Mouse (Mus musculus) hindbrain, embryonic 11.5 days (tissue): Measurements from ENCODE around the gene Spdye4b. TPM values are rescaled to one million over a fixed set of nuclear protein-coding genes. Genes with fewer than 3 reads are reported as not detected.
A peak's percentile ranks its signal among the peaks of the same experiment; 100 is the strongest.
"Not testable (repeated sequence)": the region's sequence is repeated elsewhere in the genome, so short reads cannot be mapped to it uniquely, and the experiment has no call there.

ENCODE experiments used
- ATAC-seq: fragments of 200-750 bp; cut with Nextera tagmentation; 2 replicates; pipeline ENCODE4 v1.8.0; 2017; ENCODE audit warnings: mild to moderate bottlenecking, moderate TSS enrichment, moderate library complexity; ENCODE audit not compliant: low FRiP score
- DNase-seq: peaks from one replicate; pipeline ENCODE4 v3.0.0-alpha.2; 2015; ENCODE audit warnings: low spot score
- H3K27ac ChIP-seq: fragments of 300-500 bp; sonication (generic); 2 replicates; pipeline ENCODE4 v1.5.1; 2014; ENCODE audit warnings: mild to moderate bottlenecking, low read depth, low read length
- H3K27me3 ChIP-seq: fragments of 300-500 bp; sonication (generic); 2 replicates; pipeline ENCODE4 v1.6.1; 2014; ENCODE audit warnings: mild to moderate bottlenecking, low read length, moderate library complexity, mixed read lengths; ENCODE audit not compliant: control insufficient read depth, insufficient read depth
- H3K36me3 ChIP-seq: fragments of 300-500 bp; sonication (generic); 2 replicates; pipeline ENCODE4 v1.6.1; 2014; ENCODE audit warnings: mild to moderate bottlenecking, low read length, moderate library complexity, mixed read lengths; ENCODE audit not compliant: control insufficient read depth, insufficient read depth
- H3K4me1 ChIP-seq: fragments of 300-500 bp; sonication (generic); replicated peaks from 2 replicates; pipeline ENCODE4 v1.6.1; 2014; ENCODE audit warnings: low read length, mixed read lengths; ENCODE audit not compliant: control insufficient read depth, insufficient read depth
- H3K4me2 ChIP-seq: fragments of 300-500 bp; sonication (generic); replicated peaks from 2 replicates; pipeline ENCODE4 v1.6.1; 2014; ENCODE audit warnings: mild to moderate bottlenecking, low read depth, low read length
- H3K4me3 ChIP-seq: fragments of 300-500 bp; sonication (generic); 2 replicates; pipeline ENCODE4 v1.5.1; 2014; ENCODE audit warnings: low read depth, low read length
- H3K9ac ChIP-seq: fragments of 300-500 bp; sonication (generic); 2 replicates; pipeline ENCODE4 v1.6.1; 2014; ENCODE audit warnings: low read depth, low read length
- H3K9me3 ChIP-seq: fragments of 300-500 bp; sonication (generic); 2 replicates; pipeline ENCODE4 v1.6.1; 2016; ENCODE audit warnings: low read length; ENCODE audit not compliant: control insufficient read depth
- WGBS: fragments of 180-500 bp; shearing (Covaris S2); extraction: QIAGEN DNeasy Blood & Tissue Kit; methylation state at CpG from one replicate; pipeline ENCODE4 v1.1.7; 2014; 5-methylcytosine and 5-hydroxymethylcytosine counted together
- polyA plus RNA-seq: library from polyadenylated mRNA; unstranded; fragments of >200 nt; fragmentation: Nextera tagmentation; extraction: Ambion mirVana; gene quantifications from 2 replicates; pipeline ENCODE4 v1.2.1, GENCODE M21; 2014

Spdye4b gene
- polyA plus RNA-seq, 1 experiment from 2014 or later, result not detected

GRCm38 (mm10) chr5:143194747-143195146 is 13.9 kb downstream of the Spdye4b start:
- DNase-seq, ATAC-seq: not testable (repeated sequence)
- 76% methylated on average over 8 of the region's 8 CpGs for WGBS

GRCm38 (mm10) chr5:143195166-143195565 is 14.3 kb downstream of the Spdye4b start:
- no peaks in the 10 kb centered on the region for H3K4me1 ChIP-seq
- H3K4me2 ChIP-seq, result no peak overlapping the region
- no peak overlapping the region for H3K27ac ChIP-seq
- no peak overlapping the region for H3K4me3 ChIP-seq
- H3K9ac ChIP-seq, result no peak overlapping the region
- ATAC-seq (no peak), DNase-seq (no peak)
- no peaks in the 10 kb centered on the region for H3K9me3 ChIP-seq
- WGBS, result 83% methylated on average over 2 of the region's 2 CpGs
- no peaks in the 10 kb centered on the region for H3K36me3 ChIP-seq
- no peaks in the 10 kb centered on the region for H3K27me3 ChIP-seq

More at GRCm38 (mm10) chr5:143194747-143195146, 13.9 kb downstream of the Spdye4b start:
- not testable (repeated sequence) for H3K9me3 ChIP-seq, H3K4me2 ChIP-seq, H3K27ac ChIP-seq, H3K4me1 ChIP-seq, H3K4me3 ChIP-seq, H3K9ac ChIP-seq, H3K27me3 ChIP-seq, H3K36me3 ChIP-seq

- H3K4me3 ChIP-seq, result no peak overlapping the region
- H3K36me3 ChIP-seq, result no peaks in the 10 kb centered on the region
- ATAC-seq (no peak), DNase-seq (no peak)
- no peaks in the 10 kb centered on the region for H3K27me3 ChIP-seq
- no peaks in the 10 kb centered on the region for H3K4me1 ChIP-seq
- WGBS, result 85% methylated on average over 4 of the region's 4 CpGs
- no peak overlapping the region for H3K4me2 ChIP-seq
- H3K27ac ChIP-seq, result no peak overlapping the region
- H3K9me3 ChIP-seq, result no peaks in the 10 kb centered on the region
- no peak overlapping the region for H3K9ac ChIP-seq
These were observed 15.7 kb downstream of the Spdye4b start for GRCm38 (mm10) chr5:143196506-143196905.

GRCm38 (mm10) chr5:143205015-143205414 is 24.2 kb downstream of the Spdye4b start:
- no peak overlapping the region for H3K4me3 ChIP-seq
- 71% methylated on average over 3 of the region's 3 CpGs for WGBS
- H3K27me3 ChIP-seq, result no peaks in the 10 kb centered on the region
- peaks cover 4% of the 10 kb centered on the region; the same call in 1 of the 2 replicates for H3K9me3 ChIP-seq
- DNase-seq, result no peak
- no peak for ATAC-seq
- H3K4me1 ChIP-seq, result no peaks in the 10 kb centered on the region
- no peak overlapping the region for H3K27ac ChIP-seq
- no peak overlapping the region for H3K4me2 ChIP-seq
- no peak overlapping the region for H3K9ac ChIP-seq
- H3K36me3 ChIP-seq, result no peaks in the 10 kb centered on the region

GRCm38 (mm10) chr5:143213832-143214231 is 33.0 kb downstream of the Spdye4b start:
- DNase-seq (no peak), ATAC-seq (no peak)
- Histone ChIP-seq H3K27ac (no peak overlapping the region), H3K4me3 (no peak overlapping the region), H3K9ac (no peak overlapping the region), H3K4me1 (no peaks in the 10 kb centered on the region), H3K27me3 (no peaks in the 10 kb centered on the region), H3K4me2 (no peak overlapping the region), H3K9me3 (peaks cover under 1% of the 10 kb centered on the region; the same call in 1 of the 2 replicates), H3K36me3 (no peaks in the 10 kb centered on the region)
- WGBS, result 90% methylated on average over 2 of the region's 2 CpGs

GRCm38 (mm10) chr5:143220996-143221395 is 40.2 kb downstream of the Spdye4b start:
- Histone ChIP-seq H3K4me3 (no peak overlapping the region), H3K4me2 (no peak overlapping the region), H3K4me1 (no peaks in the 10 kb centered on the region), H3K36me3 (no peaks in the 10 kb centered on the region), H3K27me3 (no peaks in the 10 kb centered on the region), H3K9ac (no peak overlapping the region), H3K27ac (no peak overlapping the region), H3K9me3 (no peaks in the 10 kb centered on the region)
- ATAC-seq (no peak), DNase-seq (no peak)
- 69% methylated on average over 3 of the region's 5 CpGs for WGBS

GRCm38 (mm10) chr5:143222287-143222686 is 41.5 kb downstream of the Spdye4b start:
- no peaks in the 10 kb centered on the region for H3K36me3 ChIP-seq
- no peaks in the 10 kb centered on the region for H3K27me3 ChIP-seq
- no peak overlapping the region for H3K4me3 ChIP-seq
- H3K9me3 ChIP-seq, result no peaks in the 10 kb centered on the region
- H3K4me1 ChIP-seq, result no peaks in the 10 kb centered on the region
- H3K27ac ChIP-seq, result no peak overlapping the region
- WGBS, result 83% methylated on average over 1 of the region's 1 CpGs
- no peak overlapping the region for H3K4me2 ChIP-seq
- H3K9ac ChIP-seq, result no peak overlapping the region
- ATAC-seq (no peak), DNase-seq (no peak)

GRCm38 (mm10) chr5:143226790-143227189 is 46.0 kb downstream of the Spdye4b start, which contains the start of gene Spdye4a:
TSS of gene Spdye4a (minus strand) at chr5:143226890.
- ATAC-seq (no peak), DNase-seq (no peak)
- Histone ChIP-seq H3K9ac (no peak within 1 kb of the TSS), H3K27ac (no peak within 1 kb of the TSS), H3K9me3 (no peaks in the 10 kb centered on the region; the same call in 1 of the 2 replicates), H3K4me3 (no peak within 1 kb of the TSS), H3K27me3 (no peaks in the 10 kb centered on the region), H3K4me2 (no peak within 1 kb of the TSS), H3K4me1 (no peaks in the 10 kb centered on the region), H3K36me3 (no peaks in the 10 kb centered on the region)
- 87% methylated on average over 3 of the region's 3 CpGs for WGBS

- Histone ChIP-seq H3K27me3 (no peaks in the 10 kb centered on the region), H3K4me1 (no peaks in the 10 kb centered on the region), H3K4me2 (peak within 1 kb of the TSS; percentile 80), H3K9me3 (no peaks in the 10 kb centered on the region), H3K36me3 (no peaks in the 10 kb centered on the region; the same call in 1 of the 2 replicates), H3K9ac (peak within 1 kb of the TSS; percentile 95), H3K27ac (peak within 1 kb of the TSS; percentile 95), H3K4me3 (peak within 1 kb of the TSS; percentile 87)
- DNase-seq (peak; percentile 97), ATAC-seq (peak; percentile 97)
- WGBS, result under 1% methylated on average over 48 of the region's 58 CpGs
These were observed 54.3 kb downstream of the Spdye4b start, which contains the start of gene Zfp12 for GRCm38 (mm10) chr5:143235028-143235693. TSS of gene Zfp12 (plus strand) at chr5:143235163.
